Mouse (Mus musculus): Measurements from ENCODE around the gene Abcb5. TPM values are rescaled to one million over a fixed set of nuclear protein-coding genes. Genes with fewer than 3 reads are reported as not detected.

The Abcb5 gene
- polyA plus RNA-seq (2015; fragmentation: Nextera tagmentation; extraction: Ambion mirVana), result 0.51 TPM in 1 of 2 replicates, not detected in the other

GRCm38 (mm10) chr12:118966321-118966720 lies at the start of gene Abcb5:
Gene Abcb5 (minus strand): TSS chr12:118966421.

GRCm38 (mm10) chr12:118846221-118846620 lies 120.0 kb downstream of the Abcb5 start, which contains the start of gene Sp8:
Gene Sp8 (plus strand): TSS chr12:118846329.

Other genes starting within 250 kb of the Abcb5 start
- gene Sp8, start 120.1 kb downstream of the Abcb5 start, polyA plus RNA-seq (2015; fragmentation: Nextera tagmentation; extraction: Ambion mirVana), result not detected in 2 replicates